Mouse (Mus musculus) forebrain, embryonic 14.5 days (tissue): ENCODE data around the gene Notch3. TPM values are rescaled to one million over a fixed set of nuclear protein-coding genes. Genes with fewer than 3 reads are reported as not detected.
A peak's percentile ranks its signal among the peaks of the same experiment; 100 is the strongest.

ENCODE experiments used
- ATAC-seq: fragments of 200-750 bp; cut with Nextera tagmentation; 2 replicates; pipeline ENCODE4 v1.8.0; 2017; ENCODE audit warnings: mild to moderate bottlenecking, moderate library complexity
- DNase-seq: peaks from one replicate; pipeline ENCODE4 v3.0.0-alpha.2; 2015; ENCODE audit warnings: low spot score
- H3K27ac ChIP-seq: fragments of 300-500 bp; sonication (generic); 2 replicates; pipeline ENCODE4 v1.5.1; 2014; ENCODE audit warnings: low read depth, mild to moderate bottlenecking, control low read depth, low read length, moderate library complexity
- H3K27me3 ChIP-seq: fragments of 300-500 bp; sonication (generic); replicated peaks from 2 replicates; pipeline ENCODE4 v1.6.1; 2014; ENCODE audit warnings: low read length, control low read depth, mixed read lengths; ENCODE audit not compliant: control insufficient read depth, insufficient read depth
- H3K36me3 ChIP-seq: fragments of 300-500 bp; sonication (generic); 2 replicates; pipeline ENCODE4 v1.6.1; 2014; ENCODE audit warnings: low read length, control low read depth; ENCODE audit not compliant: control insufficient read depth, insufficient read depth
- H3K4me1 ChIP-seq: fragments of 300-500 bp; sonication (generic); 2 replicates; pipeline ENCODE4 v1.6.1; 2014; ENCODE audit warnings: antibody characterized with exemption, low read length, control low read depth; ENCODE audit not compliant: control insufficient read depth, insufficient read depth
- H3K4me2 ChIP-seq: fragments of 300-500 bp; sonication (generic); 2 replicates; pipeline ENCODE4 v1.6.1; 2014; ENCODE audit warnings: mild to moderate bottlenecking, control low read depth, low read length
- H3K4me3 ChIP-seq: fragments of 300-500 bp; sonication (generic); 2 replicates; pipeline ENCODE4 v1.5.1; 2014; ENCODE audit warnings: low read depth, low read length, control low read depth
- H3K9ac ChIP-seq: fragments of 300-500 bp; sonication (generic); 2 replicates; pipeline ENCODE4 v1.6.1; 2014; ENCODE audit warnings: mild to moderate bottlenecking, low read length, control low read depth, moderate library complexity
- H3K9me3 ChIP-seq: fragments of 300-500 bp; sonication (generic); replicated peaks from 2 replicates; pipeline ENCODE4 v1.6.1; 2016; ENCODE audit warnings: low read length, control low read depth, mixed read lengths; ENCODE audit not compliant: control insufficient read depth
- WGBS: fragments of 180-500 bp; shearing (Covaris S2); extraction: QIAGEN DNeasy Blood & Tissue Kit; methylation state at CpG from one replicate; pipeline ENCODE4 v1.1.7; 2014; 5-methylcytosine and 5-hydroxymethylcytosine counted together
- polyA plus RNA-seq: library from polyadenylated mRNA; unstranded; fragments of >200 nt; fragmentation: Nextera tagmentation; extraction: Ambion mirVana; gene quantifications from 2 replicates; pipeline ENCODE4 v1.2.1, GENCODE M21; 2014

The Notch3 gene
- polyA plus RNA-seq, 1 experiment from 2014 or later: 6.0 TPM

- ATAC-seq: no peak
- no peak overlapping the region for H3K4me3 ChIP-seq
- no peak for DNase-seq
- H3K36me3 ChIP-seq: no peaks in the 10 kb centered on the region
- H3K9ac ChIP-seq: no peak overlapping the region
- WGBS: 92% methylated on average over 4 of the region's 4 CpGs
- H3K4me1 ChIP-seq: peaks cover 3% of the 10 kb centered on the region; the same call in 1 of the 2 replicates
- no peaks in the 10 kb centered on the region for H3K27me3 ChIP-seq
- H3K4me2 ChIP-seq: no peak overlapping the region
- H3K27ac ChIP-seq: no peak overlapping the region
- no peaks in the 10 kb centered on the region for H3K9me3 ChIP-seq
These were observed 10.3 kb upstream of the Notch3 start for GRCm38 (mm10) chr17:32176919-32177318.

GRCm38 (mm10) chr17:32173166-32173565 lies 6.5 kb upstream of the Notch3 start:
- H3K27ac ChIP-seq: no peak overlapping the region
- no peak overlapping the region for H3K4me2 ChIP-seq
- no peaks in the 10 kb centered on the region for H3K36me3 ChIP-seq
- no peak overlapping the region for H3K9ac ChIP-seq
- 70% methylated on average over 7 of the region's 7 CpGs for WGBS
- H3K4me3 ChIP-seq: no peak overlapping the region
- no peaks in the 10 kb centered on the region for H3K4me1 ChIP-seq
- no peak for ATAC-seq
- no peak for DNase-seq
- H3K9me3 ChIP-seq: no peaks in the 10 kb centered on the region
- H3K27me3 ChIP-seq: no peaks in the 10 kb centered on the region

DNA sequence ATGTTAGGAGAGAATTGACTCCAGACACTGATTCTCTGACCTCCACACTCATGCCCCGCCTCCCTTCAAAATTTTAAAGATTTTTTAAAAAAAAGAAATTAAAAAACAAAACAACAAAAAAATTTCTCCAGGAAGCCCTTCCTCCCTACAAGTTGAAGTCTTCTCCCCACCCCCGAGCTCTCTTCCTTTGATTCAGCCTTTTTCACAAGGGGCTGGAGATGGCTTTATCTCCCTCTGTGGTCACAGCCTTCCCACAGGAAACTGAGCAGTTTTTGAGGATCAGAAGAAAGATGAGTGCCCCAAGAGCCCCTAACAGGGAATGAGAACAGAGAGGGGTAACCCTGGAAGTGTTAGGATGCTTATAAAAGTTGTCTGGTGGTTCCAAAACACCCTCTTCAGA lies 5.8 kb upstream of the Notch3 start:
- H3K27ac ChIP-seq: no peak overlapping the region
- H3K36me3 ChIP-seq: no peaks in the 10 kb centered on the region
- no peak overlapping the region for H3K4me2 ChIP-seq
- ATAC-seq (no peak), DNase-seq (no peak)
- H3K4me1 ChIP-seq: no peaks in the 10 kb centered on the region
- H3K4me3 ChIP-seq: no peak overlapping the region
- H3K27me3 ChIP-seq: no peaks in the 10 kb centered on the region
- WGBS: 86% methylated on average over 2 of the region's 2 CpGs
- H3K9ac ChIP-seq: no peak overlapping the region
- no peaks in the 10 kb centered on the region for H3K9me3 ChIP-seq

GRCm38 (mm10) chr17:32169518-32170225 lies 3.0 kb upstream of the Notch3 start:
- WGBS: 83% methylated on average over 4 of the region's 4 CpGs
- H3K9ac ChIP-seq: no peak overlapping the region
- DNase-seq: no peak

DNA sequence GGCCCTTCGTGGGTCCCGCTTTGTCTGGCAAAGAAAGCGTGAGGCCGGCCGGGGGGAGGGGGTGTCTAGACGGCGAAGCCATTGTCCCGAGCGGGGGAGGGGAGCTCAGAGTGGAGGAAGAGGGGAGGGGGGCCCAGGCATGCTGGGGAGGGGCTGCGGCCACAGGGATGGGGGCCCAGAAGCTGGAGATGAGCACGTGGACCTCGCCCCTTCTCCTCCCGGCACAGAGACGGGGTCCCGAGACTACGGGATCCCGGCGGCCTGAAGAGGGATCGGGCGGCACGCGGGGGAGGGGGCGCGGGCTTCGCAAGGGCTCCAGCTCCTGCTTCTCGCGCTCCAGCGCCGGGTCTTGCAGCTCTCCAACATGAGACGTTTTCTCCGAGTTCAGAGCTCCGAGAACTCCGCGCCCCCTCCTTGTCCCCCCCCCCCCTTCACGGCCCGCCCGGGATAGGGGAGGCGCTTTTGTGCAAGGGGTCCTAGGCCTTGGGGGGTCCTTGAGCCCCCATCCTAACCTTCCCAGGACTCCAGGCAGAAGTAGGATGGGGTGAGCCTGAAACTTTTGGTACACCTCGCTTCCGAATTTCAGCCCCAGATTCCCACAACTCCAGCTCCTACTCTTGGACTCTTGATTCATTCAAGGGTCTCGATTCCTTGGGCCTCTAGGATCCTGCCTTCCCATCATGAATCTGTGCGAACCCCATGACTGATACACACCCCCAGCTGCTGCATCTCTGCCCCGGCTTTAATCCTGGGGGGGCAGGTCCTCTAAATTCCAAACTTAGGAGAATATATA lies 653 bp downstream of the Notch3 start:
- ATAC-seq (peak; percentile 69), DNase-seq (peak; percentile 91)
- Histone ChIP-seq H3K4me3 (peak overlapping the region; percentile 43), H3K36me3 (no peaks in the 10 kb centered on the region), H3K4me2 (peak overlapping the region; percentile 82), H3K27ac (peak overlapping the region; percentile 79), H3K9ac (peak overlapping the region; percentile 70), H3K4me1 (peaks cover 4% of the 10 kb centered on the region), H3K27me3 (no peaks in the 10 kb centered on the region), H3K9me3 (no peaks in the 10 kb centered on the region)
- under 1% methylated on average over 37 of the region's 43 CpGs for WGBS

More at GRCm38 (mm10) chr17:32169518-32170225, 3.0 kb upstream of the Notch3 start:
- no peak overlapping the region for H3K4me3 ChIP-seq
- H3K4me2 ChIP-seq: no peak overlapping the region
- H3K4me1 ChIP-seq: peaks cover 4% of the 10 kb centered on the region
- no peak for ATAC-seq
- H3K27ac ChIP-seq: no peak overlapping the region
- no peaks in the 10 kb centered on the region for H3K27me3 ChIP-seq
- H3K9me3 ChIP-seq: no peaks in the 10 kb centered on the region
- no peaks in the 10 kb centered on the region for H3K36me3 ChIP-seq

DNA sequence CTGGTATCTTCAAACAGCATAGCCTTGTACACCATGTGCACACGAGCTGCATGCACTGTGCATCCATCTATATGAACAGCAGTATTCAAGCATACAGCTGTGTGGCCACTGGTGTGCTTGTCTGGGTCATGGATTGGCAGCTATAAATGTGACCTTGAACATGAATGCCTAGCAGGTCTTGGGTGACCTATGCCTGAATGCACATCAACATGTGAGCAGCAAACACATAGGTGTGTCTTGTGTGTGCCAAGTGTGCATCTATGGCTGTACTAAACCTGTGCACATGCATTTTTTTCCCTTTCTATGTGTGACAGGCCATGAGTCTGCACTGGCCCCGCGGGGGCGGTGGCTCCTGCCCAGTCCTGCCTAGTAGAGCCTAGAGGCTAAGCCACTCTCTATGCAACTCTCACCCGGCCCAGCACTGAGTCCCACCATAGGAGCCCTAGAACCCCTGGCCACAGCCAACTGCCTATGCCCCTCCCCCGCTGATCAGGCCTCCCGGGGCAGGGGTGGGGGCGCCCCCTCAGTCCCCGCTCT lies 1.3 kb downstream of the Notch3 start:
- WGBS: 5% methylated on average over 9 of the region's 9 CpGs
- ATAC-seq: peak; percentile 77
- no peaks in the 10 kb centered on the region for H3K27me3 ChIP-seq

GRCm38 (mm10) chr17:32164780-32165179 lies 1.9 kb downstream of the Notch3 start:
- Histone ChIP-seq H3K4me1 (peaks cover 4% of the 10 kb centered on the region), H3K4me3 (no peak overlapping the region), H3K4me2 (no peak overlapping the region), H3K9me3 (no peaks in the 10 kb centered on the region), H3K9ac (no peak overlapping the region), H3K36me3 (no peaks in the 10 kb centered on the region), H3K27me3 (no peaks in the 10 kb centered on the region), H3K27ac (peak overlapping the region; percentile 52; the same call in 1 of the 2 replicates)
- DNase-seq (no peak), ATAC-seq (no peak)

More for the DNA sequence above, 1.3 kb downstream of the Notch3 start:
- Histone ChIP-seq H3K9ac (peak overlapping the region; percentile 70), H3K4me3 (peak overlapping the region; percentile 43), H3K4me2 (peak overlapping the region; percentile 82), H3K27ac (peak overlapping the region; percentile 79), H3K36me3 (no peaks in the 10 kb centered on the region), H3K4me1 (peaks cover 4% of the 10 kb centered on the region), H3K9me3 (no peaks in the 10 kb centered on the region)
- DNase-seq: no peak

DNA sequence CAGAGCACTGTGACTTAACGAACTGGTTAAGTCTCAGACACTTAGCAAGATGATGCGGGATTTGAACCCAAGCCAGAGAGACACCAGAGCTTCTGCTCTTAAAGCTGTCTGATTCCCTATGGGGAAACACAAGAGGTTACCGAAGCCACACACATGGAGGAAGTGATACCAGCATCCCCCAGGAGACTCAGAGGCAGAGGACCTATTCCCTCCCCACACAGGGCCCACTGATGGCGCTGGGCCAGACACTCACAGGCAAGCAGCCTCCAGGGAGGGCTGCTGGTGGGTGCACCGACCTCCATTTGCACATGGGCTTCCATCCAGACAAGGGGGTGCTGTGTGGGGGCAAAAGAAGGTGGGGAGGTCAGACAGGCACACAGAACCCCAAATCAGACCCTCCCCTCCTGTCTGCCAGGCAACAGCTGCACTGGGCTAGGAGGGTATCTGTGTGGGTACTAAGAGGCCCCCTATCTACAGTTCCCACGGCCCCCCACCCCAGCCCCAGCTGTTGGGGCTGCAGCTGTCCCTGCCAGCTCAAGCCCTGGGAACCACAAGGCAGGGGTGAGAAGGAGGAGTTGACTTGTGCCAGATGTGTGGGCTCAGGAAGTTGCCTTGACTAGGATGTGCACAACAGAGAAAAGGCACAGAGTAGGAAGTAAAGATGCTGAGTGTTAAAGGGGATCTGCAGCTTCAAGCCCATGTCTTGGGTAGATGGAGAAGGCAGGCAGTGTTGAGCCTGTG lies 2.6 kb downstream of the Notch3 start:
- H3K4me3 ChIP-seq: no peak overlapping the region
- H3K36me3 ChIP-seq: no peaks in the 10 kb centered on the region
- DNase-seq (peak; percentile 28), ATAC-seq (no peak)
- WGBS: 58% methylated on average over 6 of the region's 6 CpGs
- H3K9ac ChIP-seq: no peak overlapping the region
- no peaks in the 10 kb centered on the region for H3K27me3 ChIP-seq
- no peaks in the 10 kb centered on the region for H3K9me3 ChIP-seq
- H3K4me1 ChIP-seq: peaks cover 4% of the 10 kb centered on the region
- H3K4me2 ChIP-seq: no peak overlapping the region
- H3K27ac ChIP-seq: peak overlapping the region; percentile 52; the same call in 1 of the 2 replicates
